Mouse (Mus musculus) forebrain, embryonic 16.5 days (tissue): ENCODE results near the gene Nup210. TPM values are rescaled to one million over a fixed set of nuclear protein-coding genes. Genes with fewer than 3 reads are reported as not detected.

ENCODE experiments used
- ATAC-seq: fragments of 200-750 bp; cut with Nextera tagmentation; 2 replicates; pipeline ENCODE4 v1.8.0; 2017; ENCODE audit warnings: mild to moderate bottlenecking, moderate library complexity
- H3K27ac ChIP-seq: fragments of 300-500 bp; sonication (generic); 2 replicates; pipeline ENCODE4 v1.5.1; 2014; ENCODE audit warnings: low read length, control low read depth
- H3K27me3 ChIP-seq: fragments of 300-500 bp; sonication (generic); replicated peaks from 2 replicates; pipeline ENCODE4 v1.6.1; 2014; ENCODE audit warnings: low read length; ENCODE audit not compliant: control insufficient read depth, insufficient read depth
- H3K36me3 ChIP-seq: fragments of 300-500 bp; sonication (generic); 2 replicates; pipeline ENCODE4 v1.6.1; 2014; ENCODE audit not compliant: control insufficient read depth, insufficient read depth
- H3K4me1 ChIP-seq: fragments of 300-500 bp; sonication (generic); replicated peaks from 2 replicates; pipeline ENCODE4 v1.6.1; 2014; ENCODE audit warnings: low read length; ENCODE audit not compliant: control insufficient read depth, insufficient read depth
- H3K4me2 ChIP-seq: fragments of 300-500 bp; sonication (generic); 2 replicates; pipeline ENCODE4 v1.6.1; 2014; ENCODE audit warnings: mild to moderate bottlenecking, low read length, control low read depth
- H3K4me3 ChIP-seq: fragments of 300-500 bp; sonication (generic); replicated peaks from 2 replicates; pipeline ENCODE4 v1.5.1; 2014; ENCODE audit warnings: mild to moderate bottlenecking, low read length, control low read depth
- H3K9ac ChIP-seq: fragments of 300-500 bp; sonication (generic); replicated peaks from 2 replicates; pipeline ENCODE4 v1.6.1; 2014; ENCODE audit warnings: low read depth, low read length, control low read depth
- H3K9me3 ChIP-seq: fragments of 300-500 bp; sonication (generic); 2 replicates; pipeline ENCODE4 v1.6.1; 2016; ENCODE audit warnings: low read length; ENCODE audit not compliant: control insufficient read depth
- WGBS: fragments of 180-500 bp; shearing (Covaris S2); extraction: QIAGEN DNeasy Blood & Tissue Kit; methylation state at CpG from one replicate; pipeline ENCODE4 v1.1.7; 2014; 5-methylcytosine and 5-hydroxymethylcytosine counted together
- polyA plus RNA-seq: library from polyadenylated mRNA; unstranded; fragments of >200 nt; fragmentation: Nextera tagmentation; extraction: Ambion mirVana; gene quantifications from 2 replicates; pipeline ENCODE4 v1.2.1, GENCODE M21; 2015

The Nup210 gene
- polyA plus RNA-seq, 1 experiment from 2014 or later: 21.1 TPM

DNA sequence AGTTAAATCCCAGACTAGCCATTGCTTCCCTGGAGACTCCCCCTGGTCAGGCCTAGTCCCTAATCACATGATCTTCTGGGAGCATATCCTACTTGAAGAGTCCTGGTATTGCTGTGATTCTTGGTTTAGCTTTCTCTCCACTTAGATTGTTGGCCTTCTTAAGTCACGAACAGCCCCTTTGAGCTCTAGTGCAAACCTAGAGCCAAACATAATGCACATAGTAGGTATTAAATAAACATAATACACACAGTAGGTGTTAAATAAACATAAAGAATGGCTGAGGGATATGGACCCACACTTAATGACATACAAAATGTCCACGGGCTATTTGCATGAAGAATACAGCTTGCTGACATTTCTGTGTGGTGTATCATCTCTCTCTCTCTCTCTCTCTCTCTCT lies 112.5 kb downstream of the Nup210 start:
- Histone ChIP-seq H3K27me3 (no peaks in the 10 kb centered on the region), H3K4me1 (peaks cover 8% of the 10 kb centered on the region), H3K9me3 (no peaks in the 10 kb centered on the region), H3K4me2 (no peak overlapping the region), H3K27ac (no peak overlapping the region), H3K36me3 (no peaks in the 10 kb centered on the region), H3K9ac (no peak overlapping the region), H3K4me3 (no peak overlapping the region)
- ATAC-seq: no peak
- 90% methylated on average over 2 of the region's 2 CpGs for WGBS

DNA sequence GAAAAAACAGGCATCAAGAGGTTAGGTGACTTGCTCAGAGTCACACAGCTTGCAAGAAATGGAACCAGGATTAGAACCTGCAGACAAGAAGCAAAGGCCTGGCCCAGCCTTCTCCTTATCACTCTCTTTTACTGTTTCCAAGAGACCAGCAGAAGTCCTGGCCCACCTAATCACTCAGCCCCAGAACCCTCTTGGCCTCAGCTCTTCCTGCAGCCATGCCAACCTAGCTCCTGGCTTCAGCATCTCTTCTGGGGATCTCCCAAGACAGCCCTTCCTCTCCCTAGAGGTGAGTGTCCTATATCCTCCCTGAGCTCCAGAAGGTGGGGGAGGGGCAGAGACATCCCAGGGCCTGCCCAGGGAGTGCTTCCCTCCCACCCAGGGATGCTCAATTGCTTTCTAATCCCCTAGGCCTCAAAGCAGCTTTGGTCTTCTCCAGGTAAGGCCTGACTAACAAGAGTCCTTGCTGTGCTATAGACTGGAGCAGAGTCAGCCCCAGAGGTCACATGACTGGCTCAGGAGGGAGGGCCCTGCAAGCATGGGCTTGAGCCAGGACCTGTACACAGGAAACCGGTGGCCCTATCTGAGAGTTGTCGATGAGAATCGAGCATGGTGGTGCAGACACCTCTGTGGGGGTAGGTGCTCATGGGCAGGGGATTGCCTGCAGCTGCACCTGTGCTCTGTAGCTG lies 113.2 kb downstream of the Nup210 start:
- peaks cover 8% of the 10 kb centered on the region for H3K4me1 ChIP-seq
- no peaks in the 10 kb centered on the region for H3K27me3 ChIP-seq
- no peak overlapping the region for H3K27ac ChIP-seq
- H3K4me3 ChIP-seq: no peak overlapping the region
- no peak overlapping the region for H3K9ac ChIP-seq
- ATAC-seq: no peak
- no peaks in the 10 kb centered on the region for H3K9me3 ChIP-seq
- no peaks in the 10 kb centered on the region for H3K36me3 ChIP-seq
- WGBS: 25% methylated on average over 3 of the region's 3 CpGs
- no peak overlapping the region for H3K4me2 ChIP-seq

DNA sequence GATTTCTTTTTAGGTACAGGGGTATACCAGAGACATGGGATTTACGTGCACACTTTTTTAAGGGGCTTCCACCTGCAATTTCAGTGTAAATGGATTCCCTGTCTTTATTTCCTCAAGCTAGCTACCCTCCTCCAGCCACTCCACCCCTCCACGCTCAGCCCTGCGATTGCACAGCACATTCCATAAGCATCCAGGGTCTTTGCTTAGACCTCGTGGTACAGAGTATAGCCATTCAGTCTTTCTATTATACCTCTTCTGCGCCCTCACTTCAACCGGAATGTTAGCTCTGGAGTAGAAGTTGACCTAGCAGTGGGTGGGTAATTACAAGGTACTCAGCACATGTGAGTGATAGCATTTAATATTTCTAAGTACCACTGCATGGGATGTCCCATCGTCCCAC lies 115.1 kb downstream of the Nup210 start:
- Histone ChIP-seq H3K9me3 (no peaks in the 10 kb centered on the region), H3K27me3 (no peaks in the 10 kb centered on the region), H3K4me3 (no peak overlapping the region), H3K9ac (no peak overlapping the region), H3K27ac (no peak overlapping the region), H3K36me3 (no peaks in the 10 kb centered on the region), H3K4me2 (no peak overlapping the region), H3K4me1 (peaks cover 8% of the 10 kb centered on the region)
- 44% methylated on average over 7 of the region's 7 CpGs for WGBS
- ATAC-seq: no peak

DNA sequence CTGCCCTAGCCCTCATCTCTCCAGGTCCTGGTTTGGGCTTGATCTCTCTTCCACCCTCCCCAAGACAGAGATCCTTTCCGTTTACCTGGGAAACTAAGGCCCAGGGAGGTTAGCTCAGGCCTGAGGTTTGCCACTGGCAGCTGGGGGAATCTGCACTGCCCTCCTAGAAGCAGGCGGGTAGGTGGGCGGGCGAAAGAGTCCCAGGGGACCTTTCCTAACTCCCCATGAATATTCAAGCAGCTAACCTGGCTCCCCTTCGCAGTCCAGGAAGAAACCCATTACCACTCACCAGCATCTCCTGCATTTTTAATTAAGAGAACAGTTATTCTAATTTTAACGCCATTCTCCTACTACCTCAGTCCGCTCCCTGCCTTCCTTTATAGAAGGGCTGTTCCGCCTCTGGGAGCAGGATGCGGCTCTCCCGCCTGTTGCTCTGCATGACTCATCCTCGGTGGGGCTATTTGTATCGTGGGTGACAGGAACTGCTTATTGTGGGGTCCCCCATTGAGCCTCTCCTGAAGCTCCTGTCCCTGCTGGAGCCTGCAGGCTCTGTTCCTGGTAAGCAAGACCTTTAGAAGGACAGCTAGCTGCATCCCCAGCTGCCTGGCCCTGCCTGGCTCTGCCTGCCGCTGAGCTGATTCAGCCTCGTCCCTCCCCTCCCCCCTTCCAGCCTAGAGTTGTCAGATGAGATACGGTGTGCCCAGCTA lies 115.7 kb downstream of the Nup210 start:
- Histone ChIP-seq H3K4me1 (peaks cover 8% of the 10 kb centered on the region), H3K4me2 (peak overlapping the region; percentile 22), H3K9me3 (no peaks in the 10 kb centered on the region), H3K9ac (no peak overlapping the region), H3K36me3 (no peaks in the 10 kb centered on the region), H3K4me3 (no peak overlapping the region), H3K27me3 (no peaks in the 10 kb centered on the region), H3K27ac (no peak overlapping the region)
- 11% methylated on average over 15 of the region's 15 CpGs for WGBS
- ATAC-seq: peak; percentile 61

DNA sequence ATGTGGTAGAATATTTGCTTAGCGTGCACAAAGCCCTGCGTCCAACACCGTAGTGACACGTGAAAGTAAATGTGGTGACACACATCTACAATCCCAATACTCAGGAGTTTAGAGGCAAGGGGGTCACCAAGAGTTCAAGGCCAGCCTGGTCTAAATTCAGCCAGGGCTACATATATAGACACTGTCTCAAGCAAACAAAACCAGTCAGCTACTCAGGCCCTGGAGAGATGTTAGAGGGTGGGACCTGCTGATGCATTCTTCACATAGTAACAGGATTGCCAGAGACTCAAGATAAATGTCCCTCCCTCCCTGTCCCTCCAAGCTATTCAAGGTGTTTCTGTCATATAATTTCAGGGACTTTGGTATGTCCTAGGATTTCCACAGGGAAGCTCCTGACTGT lies 117.5 kb downstream of the Nup210 start:
- Histone ChIP-seq H3K36me3 (no peaks in the 10 kb centered on the region), H3K4me3 (no peak overlapping the region), H3K4me1 (peaks cover 8% of the 10 kb centered on the region), H3K27ac (no peak overlapping the region), H3K9me3 (no peaks in the 10 kb centered on the region), H3K9ac (no peak overlapping the region), H3K27me3 (no peaks in the 10 kb centered on the region), H3K4me2 (no peak overlapping the region)
- 97% methylated on average over 4 of the region's 4 CpGs for WGBS
- ATAC-seq: no peak

DNA sequence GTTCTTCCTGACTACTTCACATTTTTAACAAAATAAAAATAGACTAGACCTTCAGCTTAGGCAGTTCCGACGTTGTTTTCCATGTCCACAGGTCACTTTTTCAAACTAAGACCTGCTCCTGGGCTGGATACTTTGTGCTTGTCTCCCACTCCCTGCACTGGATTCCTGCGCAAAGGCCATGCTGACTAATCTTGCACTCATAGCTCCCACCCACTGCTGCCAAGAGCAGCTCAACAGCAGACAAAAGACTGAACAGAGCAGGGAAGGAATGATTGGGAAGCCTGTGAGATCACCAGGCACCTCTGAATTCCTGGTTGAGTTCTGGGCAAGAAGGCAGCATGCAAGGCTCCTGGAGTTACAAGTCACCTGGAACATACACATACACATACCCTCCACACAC lies 119.6 kb downstream of the Nup210 start:
- H3K4me3 ChIP-seq: no peak overlapping the region
- WGBS: 92% methylated on average over 3 of the region's 3 CpGs
- no peak for ATAC-seq
- no peak overlapping the region for H3K9ac ChIP-seq
- H3K27ac ChIP-seq: no peak overlapping the region
- H3K27me3 ChIP-seq: no peaks in the 10 kb centered on the region
- H3K4me2 ChIP-seq: no peak overlapping the region
- peaks cover 2% of the 10 kb centered on the region; the same call in 1 of the 2 replicates for H3K9me3 ChIP-seq
- H3K36me3 ChIP-seq: no peaks in the 10 kb centered on the region
- H3K4me1 ChIP-seq: peaks cover 8% of the 10 kb centered on the region

DNA sequence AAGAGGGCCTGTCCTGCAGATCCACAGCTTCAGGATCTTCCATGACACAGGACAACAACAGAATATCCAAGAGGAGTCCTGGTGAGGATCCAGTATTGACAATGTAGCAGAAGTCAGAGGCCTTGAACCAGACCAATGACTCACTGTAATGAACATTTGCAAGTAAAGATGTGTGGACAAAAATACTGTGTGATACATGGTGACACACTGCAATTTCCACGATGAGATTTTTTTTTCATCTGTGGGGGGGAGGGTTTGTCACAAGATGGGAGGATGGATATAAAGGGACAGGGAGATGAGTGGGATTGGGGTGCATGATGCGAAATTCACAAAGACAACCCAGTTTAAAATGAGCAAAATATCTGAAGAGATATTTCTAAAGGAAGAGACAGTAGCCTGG lies 120.4 kb downstream of the Nup210 start:
- H3K36me3 ChIP-seq: no peaks in the 10 kb centered on the region
- no peaks in the 10 kb centered on the region for H3K27me3 ChIP-seq
- 91% methylated on average over 2 of the region's 2 CpGs for WGBS
- H3K4me1 ChIP-seq: peaks cover 3% of the 10 kb centered on the region
- no peak overlapping the region for H3K27ac ChIP-seq
- H3K4me3 ChIP-seq: no peak overlapping the region
- ATAC-seq: no peak
- no peak overlapping the region for H3K9ac ChIP-seq
- H3K9me3 ChIP-seq: peaks cover 2% of the 10 kb centered on the region; the same call in 1 of the 2 replicates
- no peak overlapping the region for H3K4me2 ChIP-seq

DNA sequence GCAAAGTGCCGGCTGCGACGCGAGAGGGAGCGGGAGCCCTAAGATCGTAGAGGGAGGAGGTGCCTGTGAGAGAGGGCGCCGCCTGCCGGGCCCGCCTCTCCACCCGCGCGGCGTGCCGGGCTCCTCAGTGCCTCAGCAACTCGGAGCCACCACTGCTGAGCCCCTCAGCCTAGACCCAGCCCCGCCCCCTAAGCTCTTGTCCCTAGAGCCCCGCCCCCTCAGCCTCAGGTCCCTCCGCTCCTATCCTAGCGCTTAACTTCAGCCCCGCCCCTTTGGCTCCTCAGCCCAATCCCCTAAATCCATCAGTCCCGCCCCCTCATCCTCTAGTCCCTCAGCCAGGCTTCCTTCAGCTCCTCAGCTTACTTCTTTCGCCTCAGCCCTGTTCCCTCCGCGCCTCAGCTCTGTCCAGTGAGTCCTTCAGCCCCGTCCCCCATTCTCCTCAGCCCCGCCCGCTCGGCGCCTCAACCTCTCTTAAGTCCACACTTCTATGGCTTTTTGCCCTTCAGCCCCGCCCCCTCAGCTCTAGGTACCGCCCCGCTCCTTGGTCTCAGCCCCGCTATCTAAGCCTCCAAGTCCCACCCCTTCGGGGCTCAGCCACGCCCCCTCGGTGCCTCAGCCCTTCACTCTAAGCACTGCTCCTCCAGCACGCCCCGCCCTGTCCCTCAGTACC lies 127.8 kb downstream of the Nup210 start, which contains the start of gene Iqsec1:
TSS of gene Iqsec1 (minus strand) at position 38 of the 670 bp plus-strand sequence.
- Histone ChIP-seq H3K27me3 (0 out of 2 replicates have a peak, but pooled peaks cover 3% of the 10 kb centered on the region), H3K9me3 (peaks cover 8% of the 10 kb centered on the region; the same call in 1 of the 2 replicates), H3K4me3 (peak within 1 kb of the TSS; percentile 72), H3K36me3 (no peaks in the 10 kb centered on the region), H3K9ac (peak within 1 kb of the TSS; percentile 73), H3K27ac (peak within 1 kb of the TSS; percentile 28; the same call in 1 of the 2 replicates), H3K4me1 (peaks cover 10% of the 10 kb centered on the region), H3K4me2 (peak within 1 kb of the TSS; percentile 88)
- peak; percentile 94 for ATAC-seq
- 0% methylated on average over 35 of the region's 39 CpGs for WGBS

DNA sequence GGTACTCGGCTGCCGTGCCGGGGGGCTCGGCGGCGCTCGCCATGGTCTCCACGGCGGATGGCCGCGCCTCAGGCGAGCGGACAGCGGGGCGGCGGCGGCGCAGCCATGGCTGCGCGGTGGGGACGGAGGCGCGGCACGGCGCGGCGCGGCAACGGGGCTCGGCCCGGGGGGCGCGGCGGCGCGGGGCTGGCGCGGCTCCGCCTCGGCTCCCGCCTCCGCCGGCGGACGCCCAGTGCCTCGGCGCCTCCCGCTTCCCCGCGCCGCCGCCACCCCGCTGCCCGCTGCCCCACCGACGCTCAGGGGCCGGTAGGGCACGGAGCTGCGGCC lies 128.4 kb downstream of the Nup210 start:
- H3K4me2 ChIP-seq: peak overlapping the region; percentile 88
- peak overlapping the region; percentile 73 for H3K9ac ChIP-seq
- peaks cover 13% of the 10 kb centered on the region for H3K4me1 ChIP-seq
- peak overlapping the region; percentile 28; the same call in 1 of the 2 replicates for H3K27ac ChIP-seq
- H3K27me3 ChIP-seq: 0 out of 2 replicates have a peak, but pooled peaks cover 3% of the 10 kb centered on the region
- peak; percentile 39 for ATAC-seq
- peak overlapping the region; percentile 72 for H3K4me3 ChIP-seq
- peaks cover 6% of the 10 kb centered on the region; the same call in 1 of the 2 replicates for H3K9me3 ChIP-seq
- no peaks in the 10 kb centered on the region for H3K36me3 ChIP-seq
- 0% methylated on average over 37 of the region's 59 CpGs for WGBS
